Mouse (Mus musculus): Measurements from ENCODE around the gene Ltc4s.

Gene Ltc4s

GRCm38 (mm10) chr11:50201590-50201989, 36.8 kb downstream of the Ltc4s start:
- no peak for DNase-seq (ENCODE audit: low spot score in 2 of 2)

GRCm38 (mm10) chr11:50200613-50201012, 37.8 kb downstream of the Ltc4s start:
- no peak for DNase-seq (ENCODE audit: low spot score in 2 of 2)

- no peak for DNase-seq (ENCODE audit: low spot score in 2 of 2)
Measured at GRCm38 (mm10) chr11:50198916-50199315, 39.5 kb downstream of the Ltc4s start.

- no peak for DNase-seq (ENCODE audit: low spot score in 2 of 2)
Measured at GRCm38 (mm10) chr11:50198219-50198846, 40.1 kb downstream of the Ltc4s start.

GRCm38 (mm10) chr11:50197500-50197899, 40.9 kb downstream of the Ltc4s start:
- no peak for DNase-seq (ENCODE audit: low spot score in 2 of 2)

- DNase-seq (ENCODE audit: low spot score in 2 of 2), result no peak
Measured at GRCm38 (mm10) chr11:50194793-50195192, 43.6 kb downstream of the Ltc4s start.

GRCm38 (mm10) chr11:50194070-50194469, 44.3 kb downstream of the Ltc4s start:
- DNase-seq (ENCODE audit: low spot score in 2 of 2), result no peak

GRCm38 (mm10) chr11:50192278-50192677, 46.1 kb downstream of the Ltc4s start:
- no peak for DNase-seq (ENCODE audit: low spot score in 2 of 2)

GRCm38 (mm10) chr11:50190362-50190761, 48.1 kb downstream of the Ltc4s start:
- no peak for DNase-seq (ENCODE audit: low spot score in 2 of 2)

GRCm38 (mm10) chr11:50188682-50189081, 49.7 kb downstream of the Ltc4s start:
- no peak for DNase-seq (ENCODE audit: low spot score in 2 of 2)

Data from spleen, postnatal 14 days (tissue).